Mouse (Mus musculus): ENCODE measurements around the gene Kcnq2.

DNA sequence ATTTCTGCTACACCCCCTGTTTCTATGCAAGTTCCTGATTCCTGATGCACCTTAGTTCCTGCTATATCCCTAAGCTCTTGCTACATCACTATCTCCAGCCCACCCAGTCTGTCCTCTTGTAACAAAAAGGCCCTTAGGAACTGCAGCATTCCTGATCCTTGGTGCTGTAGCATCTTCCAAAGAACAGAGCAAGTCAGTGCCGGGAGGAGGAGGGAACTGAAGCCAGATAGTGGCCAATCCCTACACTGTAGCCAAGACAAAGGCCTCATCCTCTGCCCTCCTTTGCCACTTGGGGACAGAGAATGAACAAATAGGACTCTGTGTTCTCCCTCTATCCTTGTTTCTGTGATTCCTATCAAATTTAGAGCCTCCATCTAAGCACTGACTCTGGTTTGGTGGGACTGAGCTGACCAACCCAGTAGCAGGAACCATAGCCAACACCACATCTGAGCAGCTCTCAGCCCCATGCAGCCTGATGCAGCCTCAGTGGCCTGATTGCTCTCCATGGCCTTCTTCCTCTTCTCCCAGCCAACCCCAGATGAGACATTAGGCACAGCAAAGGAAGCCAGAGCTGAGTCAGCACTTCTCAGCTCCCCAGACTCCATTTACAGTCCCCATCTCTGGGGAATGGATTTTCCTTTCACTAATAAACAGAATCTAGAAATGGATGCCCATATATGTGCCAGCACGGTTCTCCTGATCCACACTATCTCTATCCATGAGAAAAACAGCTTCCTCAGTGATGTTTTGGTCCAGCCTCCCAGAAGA, 8.6 kb upstream of the Kcnq2 start:
- TF ChIP-seq POLR2A (IDR thresholded peaks at IDR 0.05; ENCODE audit: insufficient read length, low read depth) (no peak), TCF12 (IDR thresholded peaks at IDR 0.05; ENCODE audit: insufficient read depth, poor library complexity, severe bottlenecking) (no peak), POLR2AphosphoS2 (IDR thresholded peaks at IDR 0.05; ENCODE audit: insufficient read length, low read depth) (no peak), MYOD1 (IDR thresholded peaks at IDR 0.05; ENCODE audit: control insufficient read depth in 1 of 3, insufficient read length in 2 of 3, low read depth in 2 of 3) (no peak), USF1 (IDR thresholded peaks at IDR 0.05; ENCODE audit: low read depth) (no peak), MAX (IDR thresholded peaks at IDR 0.05; ENCODE audit: low read depth) (no peak), CEBPB (IDR thresholded peaks at IDR 0.05; ENCODE audit: insufficient read depth, poor library complexity, severe bottlenecking) (no peak), MYOG (IDR thresholded peaks at IDR 0.05; ENCODE audit: control insufficient read depth in 1 of 3, insufficient read depth in 1 of 3, insufficient read length in 2 of 3, low read depth in 2 of 3) (no peak), E2F4 (IDR thresholded peaks at IDR 0.05; ENCODE audit: insufficient read depth) (no peak)
